Mouse (Mus musculus): ENCODE measurements around the gene Zbtb34.

DNA sequence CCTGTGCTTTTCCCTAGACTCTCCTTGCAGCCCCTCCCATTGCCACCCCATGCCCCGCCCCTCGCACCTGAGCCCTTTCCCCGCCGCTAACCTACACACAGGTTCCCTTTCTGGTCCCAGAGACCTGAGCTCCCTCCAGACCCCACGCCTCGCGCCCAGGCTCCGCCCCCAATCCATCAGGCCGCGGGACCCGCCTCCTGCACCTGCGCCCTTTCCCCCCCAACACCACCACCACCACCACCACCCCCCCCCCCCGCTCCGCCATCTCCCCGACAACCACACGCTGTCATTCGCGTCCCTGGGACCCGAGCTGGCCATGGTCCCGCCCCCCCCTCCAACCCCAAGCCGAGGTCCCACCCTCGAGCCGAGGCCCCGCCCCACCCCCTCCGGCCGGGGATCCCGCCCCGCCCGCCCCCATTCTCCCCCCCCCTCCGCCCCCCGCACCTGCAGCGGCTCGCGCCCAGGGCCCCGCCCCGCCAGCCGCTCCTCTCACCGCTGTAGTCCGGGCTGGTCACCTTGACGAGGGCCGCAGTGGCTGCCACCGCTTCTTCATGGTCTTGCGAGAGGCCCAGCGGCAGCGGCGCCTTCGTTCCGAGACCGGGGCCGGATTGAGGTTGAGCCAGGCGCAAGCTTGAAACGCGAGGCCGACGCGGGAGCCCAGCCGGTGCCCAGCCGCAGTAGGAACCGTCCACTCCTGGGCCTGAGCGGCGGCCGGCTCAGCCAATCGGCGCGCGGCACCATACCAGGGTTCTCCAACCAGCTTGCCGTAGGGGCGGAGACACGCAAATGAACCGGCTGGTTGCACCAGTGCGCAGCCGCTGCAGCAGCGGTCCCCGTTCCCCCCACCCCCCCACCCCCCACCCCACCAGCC, 60.1 kb downstream of the Zbtb34 start, which contains the start of gene Ralgps1:
- TF ChIP-seq CTCF (IDR thresholded peaks at IDR 0.05; ENCODE audit: borderline replicate concordance, insufficient read depth, low read depth, low read length) (no peak), POLR2A (IDR thresholded peaks at IDR 0.05; ENCODE audit: borderline replicate concordance, insufficient read depth, low read length) (peak; percentile 80)
